Mouse (Mus musculus): ENCODE measurements around the gene Cd37. TPM values are rescaled to one million over a fixed set of nuclear protein-coding genes. Genes with fewer than 3 reads are reported as not detected.
A peak's percentile ranks its signal among the peaks of the same experiment; 100 is the strongest.
"Not testable (repeated sequence)": the region's sequence is repeated elsewhere in the genome, so short reads cannot be mapped to it uniquely, and the experiment has no call there.

Cd37 gene
- polyA plus RNA-seq (2012; rRNA removed): 10.3 and 11.2 TPM in 2 replicates

DNA sequence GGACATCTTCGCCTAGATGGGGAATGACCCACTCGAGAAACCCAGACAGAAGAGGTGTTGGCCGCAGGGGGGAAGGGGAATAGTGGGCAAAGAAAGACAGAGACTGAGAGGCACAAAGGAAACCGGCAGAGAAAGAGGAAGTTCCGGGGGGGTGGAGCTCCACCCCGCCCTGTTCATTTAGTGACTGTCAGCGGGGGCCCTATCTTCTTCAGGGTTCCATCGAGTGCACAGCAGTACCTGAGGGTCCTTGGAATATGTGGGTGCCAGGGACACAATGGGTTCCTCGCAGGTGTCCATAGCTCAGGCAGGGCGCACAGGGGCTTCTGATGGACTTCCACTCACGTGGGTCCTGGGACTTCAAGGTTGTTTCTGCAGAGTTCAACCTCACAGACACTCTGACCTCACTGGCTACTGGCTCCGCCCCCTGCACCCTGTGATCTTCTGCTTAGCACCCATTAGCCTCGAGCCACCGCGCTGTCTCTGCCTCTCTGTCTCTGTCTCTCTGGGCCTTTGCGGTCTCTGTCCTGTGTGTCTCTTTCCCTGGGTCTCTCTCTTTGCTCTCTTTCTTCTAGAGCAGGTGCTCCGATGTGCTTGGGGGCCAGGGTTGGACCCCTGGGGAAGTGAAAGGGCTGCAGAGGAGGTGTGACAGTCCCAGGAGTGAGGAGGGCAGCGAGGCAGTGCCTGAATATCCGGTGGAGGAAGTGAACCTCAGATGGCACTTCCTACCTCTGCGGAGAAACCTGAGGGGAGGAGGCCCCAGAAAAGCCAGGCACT lies at the start of gene Cd37:
Cd37 (minus strand) TSS at position 393 of the 774 bp plus-strand sequence.
- no peak for DNase-seq (ENCODE audit: extremely low spot score in 1 of 2, low spot score in 1 of 2)

- no peak for DNase-seq (ENCODE audit: extremely low spot score in 1 of 2, low spot score in 1 of 2)
Measured at GRCm38 (mm10) chr7:45286486-45286885, 47.6 kb upstream of the Cd37 start.

DNA sequence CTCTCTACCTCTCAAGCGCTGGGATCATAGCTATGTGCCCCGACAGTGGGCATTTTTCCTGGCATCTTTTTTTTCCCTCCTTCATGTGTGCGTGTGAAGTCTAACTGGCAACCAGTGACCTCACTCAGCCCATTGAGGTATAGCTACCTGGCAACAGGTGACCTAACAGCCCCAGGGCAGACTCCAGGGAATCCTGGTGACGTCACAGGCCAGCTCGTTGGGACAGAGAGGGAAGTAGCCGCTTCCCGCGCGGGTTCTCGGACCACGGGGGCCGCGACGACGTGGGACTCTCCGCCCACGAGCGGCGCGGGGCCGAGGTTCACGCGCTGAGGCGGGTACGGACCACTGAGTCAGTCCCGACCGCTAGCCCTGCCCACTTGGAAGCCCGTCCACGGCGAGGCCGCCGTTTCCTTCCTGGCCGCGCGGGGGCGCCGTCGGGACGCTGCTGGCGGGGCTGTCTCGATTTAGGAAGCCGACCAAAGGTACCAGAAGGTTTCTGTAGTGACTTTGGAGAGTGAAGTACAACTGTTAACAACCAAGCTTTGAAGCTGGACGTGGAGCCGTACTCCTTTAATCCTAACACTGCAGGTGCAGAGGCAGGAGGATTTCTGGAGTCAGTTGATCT lies 38.3 kb upstream of the Cd37 start, which contains the start of gene Slc6a21:
Slc6a21 (plus strand) TSS at position 378 of the 625 bp plus-strand sequence.
- DNase-seq (ENCODE audit: extremely low spot score in 1 of 2, low spot score in 1 of 2): peak in 1 of 2 experiments; percentile 82

DNA sequence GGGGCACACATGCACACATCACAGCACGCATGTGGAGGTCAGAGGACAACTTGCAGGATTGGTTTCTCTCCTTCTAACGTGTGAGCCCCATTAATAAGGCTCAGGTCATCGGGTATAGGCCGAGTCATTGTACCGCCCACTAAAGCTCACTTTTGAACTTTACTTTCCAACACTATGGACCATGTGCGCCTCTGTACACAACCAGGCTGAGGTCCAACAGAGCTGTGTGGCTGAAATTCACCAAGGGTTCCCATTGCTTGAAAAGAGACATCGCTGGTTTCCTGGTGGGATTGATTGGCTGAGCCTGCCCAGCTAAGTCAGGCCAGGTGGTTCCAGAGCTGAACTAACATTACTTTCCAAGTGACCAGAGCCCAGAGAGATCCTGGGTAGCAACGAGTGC lies 34.8 kb upstream of the Cd37 start:
- DNase-seq (ENCODE audit: extremely low spot score in 1 of 2, low spot score in 1 of 2): no peak

DNA sequence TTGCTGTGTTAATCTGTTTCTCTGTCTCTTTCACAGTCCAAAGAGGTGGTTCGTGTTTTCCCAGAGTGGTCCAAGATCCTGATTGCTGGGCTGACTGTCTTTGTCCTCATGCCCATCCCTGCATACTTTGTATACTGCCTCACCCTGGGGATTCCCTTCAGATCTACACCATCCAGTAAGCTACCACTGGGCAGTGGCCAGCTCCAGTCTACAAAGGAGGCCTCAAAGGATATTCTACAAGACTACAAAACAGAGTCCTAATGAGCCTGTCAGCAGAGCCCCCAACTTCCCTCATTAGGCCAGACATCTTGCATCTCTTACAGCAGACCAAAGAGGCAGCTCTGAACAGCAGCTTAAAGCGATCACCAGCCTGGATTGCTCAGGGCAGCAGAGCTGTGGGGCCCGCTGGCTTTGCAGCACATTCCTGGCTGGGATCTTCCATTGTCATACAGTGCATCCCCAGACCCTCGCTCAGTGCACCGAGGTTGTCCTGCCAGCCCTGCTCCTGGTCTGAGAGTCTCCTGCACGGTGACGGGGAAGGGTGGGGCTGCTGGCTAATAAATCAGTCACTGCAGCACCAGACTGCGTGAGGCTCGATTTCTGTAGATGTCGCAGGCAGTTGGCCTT lies 34.0 kb upstream of the Cd37 start:
- DNase-seq (ENCODE audit: extremely low spot score in 1 of 2, low spot score in 1 of 2): no peak

DNA sequence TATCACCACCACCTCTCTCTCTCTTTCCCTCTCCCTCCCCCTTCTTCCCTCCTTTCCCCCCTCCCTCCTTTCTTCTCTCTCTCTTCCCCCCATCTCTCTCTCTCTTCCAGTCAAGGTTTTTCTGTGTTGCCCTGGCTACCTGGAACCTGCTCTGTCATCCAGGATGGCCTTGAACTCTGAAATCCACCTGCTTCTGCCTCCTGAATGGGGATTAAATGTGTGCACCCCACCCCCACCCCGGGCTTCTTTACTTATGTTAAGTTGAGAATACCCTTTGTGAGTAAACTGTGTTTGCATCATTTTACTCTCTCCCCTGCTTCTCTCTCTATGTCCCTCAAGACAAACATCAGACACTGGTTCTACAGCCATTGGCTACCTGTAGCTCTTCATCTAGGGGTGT lies 26.6 kb upstream of the Cd37 start:
- DNase-seq (ENCODE audit: extremely low spot score in 1 of 2, low spot score in 1 of 2): no peak

DNA sequence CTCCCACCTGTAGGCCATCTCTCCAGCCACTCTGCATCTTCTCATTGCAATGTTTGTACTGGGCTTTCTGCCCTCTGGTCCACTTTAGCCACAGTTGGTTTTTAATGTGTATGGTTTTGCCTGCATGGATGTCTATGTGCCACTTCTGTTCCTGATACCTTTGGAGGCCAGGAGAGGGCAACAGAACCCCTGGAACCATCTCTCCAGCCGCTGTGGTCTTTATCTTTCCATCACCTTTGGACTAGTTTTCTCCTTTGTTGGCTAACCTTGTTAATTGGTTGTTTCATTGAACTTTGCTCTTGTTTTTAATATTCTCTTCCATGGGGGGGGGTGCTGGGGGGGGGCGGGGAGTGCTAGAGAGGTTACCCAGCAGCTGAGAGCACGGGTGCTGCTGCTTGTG lies 25.4 kb upstream of the Cd37 start:
- no peak for DNase-seq (ENCODE audit: extremely low spot score in 1 of 2, low spot score in 1 of 2)

- no peak for DNase-seq (ENCODE audit: extremely low spot score in 1 of 2, low spot score in 1 of 2)
Measured at GRCm38 (mm10) chr7:45263006-45263607, 24.2 kb upstream of the Cd37 start.

- DNase-seq (ENCODE audit: extremely low spot score in 1 of 2, low spot score in 1 of 2): peak in 1 of 2 experiments; percentile 41
Measured at GRCm38 (mm10) chr7:45262266-45262665, 23.4 kb upstream of the Cd37 start.

DNA sequence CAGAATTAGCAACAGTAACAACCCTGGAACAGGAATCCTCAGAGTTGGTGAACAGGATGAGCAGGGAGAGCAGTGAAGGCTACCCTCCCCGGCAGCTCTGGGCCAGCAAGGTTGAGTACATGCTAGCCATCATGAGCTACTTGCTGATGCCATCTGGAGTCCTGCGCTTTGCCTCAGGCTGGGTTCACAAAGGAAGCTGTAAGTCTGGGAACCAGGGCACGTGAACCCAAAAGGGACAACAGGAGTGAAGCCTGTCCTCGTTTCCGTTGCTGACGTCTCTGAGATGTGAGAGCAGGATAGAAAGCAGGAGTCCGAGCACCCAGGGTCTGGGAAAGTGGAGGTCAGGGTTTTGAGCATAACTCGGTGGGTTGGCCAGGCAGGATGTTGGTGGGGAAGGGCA lies 20.4 kb upstream of the Cd37 start:
- no peak for DNase-seq (ENCODE audit: extremely low spot score in 1 of 2, low spot score in 1 of 2)

GRCm38 (mm10) chr7:45257063-45257840 lies 18.3 kb upstream of the Cd37 start:
- peak; percentile 60 to 72 for DNase-seq (ENCODE audit: extremely low spot score in 1 of 2, low spot score in 1 of 2)

- DNase-seq (ENCODE audit: extremely low spot score in 1 of 2, low spot score in 1 of 2): not testable (repeated sequence)
Measured at GRCm38 (mm10) chr7:45255822-45256221, 16.9 kb upstream of the Cd37 start.

GRCm38 (mm10) chr7:45253806-45254205 lies 14.9 kb upstream of the Cd37 start:
- no peak for DNase-seq (ENCODE audit: extremely low spot score in 1 of 2, low spot score in 1 of 2)

DNA sequence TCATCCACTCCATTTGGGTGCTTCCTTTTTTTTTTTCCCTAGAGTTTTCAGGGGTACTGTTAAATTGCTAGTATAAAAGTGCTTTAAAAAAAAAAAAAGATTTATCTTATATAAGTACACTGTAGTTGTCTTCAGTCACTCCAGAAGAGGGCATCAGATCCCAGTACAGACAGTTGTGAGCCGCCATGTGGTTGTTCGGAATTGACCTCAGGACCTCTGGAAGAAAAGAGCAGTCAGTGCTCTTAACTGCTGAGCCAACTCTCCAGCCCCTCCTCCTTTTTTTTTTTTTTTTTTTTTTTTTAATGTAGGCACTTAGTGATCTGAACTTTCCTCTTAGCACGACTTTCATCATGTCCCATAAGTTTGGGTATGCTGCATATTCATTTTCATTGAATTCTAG lies 8.8 kb upstream of the Cd37 start:
- no peak for DNase-seq (ENCODE audit: extremely low spot score in 1 of 2, low spot score in 1 of 2)

DNA sequence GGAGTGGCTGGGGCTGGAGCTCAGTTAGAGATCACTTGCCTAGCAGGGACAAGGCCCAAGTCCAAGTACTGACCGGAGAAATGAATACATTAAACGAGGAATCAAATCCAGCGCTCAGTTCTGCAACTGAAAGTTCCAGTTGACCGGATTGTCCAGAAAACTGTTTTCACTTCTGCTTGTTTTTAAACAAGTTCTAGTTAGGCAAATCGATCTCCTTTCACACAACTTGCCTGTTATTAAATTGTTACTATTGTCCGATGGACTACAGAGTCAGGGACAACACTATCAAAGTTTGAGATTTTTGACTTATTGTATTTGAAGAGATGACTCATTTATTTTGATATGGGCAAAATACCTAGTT lies 2.5 kb upstream of the Cd37 start:
- no peak for DNase-seq (ENCODE audit: extremely low spot score in 1 of 2, low spot score in 1 of 2)

DNA sequence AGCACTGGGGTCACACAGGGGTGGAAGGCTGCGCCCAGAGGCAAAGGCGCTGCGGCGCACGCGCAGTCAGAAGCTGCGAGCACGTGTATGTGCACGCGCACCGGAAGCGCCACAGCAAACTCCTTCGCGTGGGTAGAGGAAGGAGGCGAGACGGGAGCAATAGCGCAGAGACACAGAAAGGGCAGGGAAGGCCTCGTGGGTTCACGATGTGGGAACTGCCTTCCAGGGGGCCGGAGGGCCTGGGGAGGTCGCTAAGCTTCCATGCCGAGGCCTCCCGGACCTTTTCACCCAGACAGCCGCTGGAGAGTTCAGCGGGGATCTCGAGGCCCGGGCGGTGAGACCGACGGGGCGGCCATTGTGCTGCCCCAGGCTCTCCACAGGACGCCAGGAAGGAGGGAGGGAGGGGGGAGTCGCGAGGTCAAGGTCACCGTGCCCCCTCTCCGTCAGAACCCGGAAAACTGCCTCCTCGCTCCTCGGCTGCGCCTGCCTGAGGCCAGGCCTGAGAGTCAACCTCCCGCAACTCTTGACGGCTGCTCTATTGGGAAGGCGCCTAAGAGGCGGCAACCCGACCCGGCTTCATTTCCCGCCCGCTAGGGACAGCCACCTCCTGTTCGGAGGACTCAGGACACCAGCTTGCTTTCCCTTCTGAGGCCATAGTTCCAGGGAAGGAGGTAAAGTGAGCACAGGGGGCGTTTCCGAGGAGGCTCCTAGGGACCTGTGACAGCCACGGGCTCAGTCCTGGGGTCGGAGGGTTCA lies 1.9 kb upstream of the Cd37 start, which contains the start of gene Slc6a16:
Slc6a16 (plus strand) TSS at position 453 of the 756 bp plus-strand sequence.
- DNase-seq (ENCODE audit: extremely low spot score in 1 of 2, low spot score in 1 of 2): no peak

GRCm38 (mm10) chr7:45240109-45240508 lies 1.2 kb upstream of the Cd37 start:
- no peak for DNase-seq (ENCODE audit: extremely low spot score in 1 of 2, low spot score in 1 of 2)

- DNase-seq (ENCODE audit: extremely low spot score in 1 of 2, low spot score in 1 of 2): no peak
Measured at GRCm38 (mm10) chr7:45237747-45238699, 892 bp downstream of the Cd37 start.

Measured in frontal cortex, adult 2 months (tissue).